Mouse (Mus musculus) adrenal gland, postnatal 36 days (tissue): ENCODE results near the gene Commd1. TPM values are rescaled to one million over a fixed set of nuclear protein-coding genes. Genes with fewer than 3 reads are reported as not detected.

Source experiments
- DNase-seq, 2 experiments: peaks; one replicate each; pipeline ENCODE4 v3.0.0; 2021; ENCODE audit warnings: mixed read lengths in 1 of 2
- total RNA-seq, 2 experiments: library from RNA; stranded (reverse); gene quantifications; 2 replicates each; pipeline ENCODE4 v1.2.3; 2021

Gene Commd1
- total RNA-seq, 2 experiments from 2014 or later: 103 to 121 TPM

DNA sequence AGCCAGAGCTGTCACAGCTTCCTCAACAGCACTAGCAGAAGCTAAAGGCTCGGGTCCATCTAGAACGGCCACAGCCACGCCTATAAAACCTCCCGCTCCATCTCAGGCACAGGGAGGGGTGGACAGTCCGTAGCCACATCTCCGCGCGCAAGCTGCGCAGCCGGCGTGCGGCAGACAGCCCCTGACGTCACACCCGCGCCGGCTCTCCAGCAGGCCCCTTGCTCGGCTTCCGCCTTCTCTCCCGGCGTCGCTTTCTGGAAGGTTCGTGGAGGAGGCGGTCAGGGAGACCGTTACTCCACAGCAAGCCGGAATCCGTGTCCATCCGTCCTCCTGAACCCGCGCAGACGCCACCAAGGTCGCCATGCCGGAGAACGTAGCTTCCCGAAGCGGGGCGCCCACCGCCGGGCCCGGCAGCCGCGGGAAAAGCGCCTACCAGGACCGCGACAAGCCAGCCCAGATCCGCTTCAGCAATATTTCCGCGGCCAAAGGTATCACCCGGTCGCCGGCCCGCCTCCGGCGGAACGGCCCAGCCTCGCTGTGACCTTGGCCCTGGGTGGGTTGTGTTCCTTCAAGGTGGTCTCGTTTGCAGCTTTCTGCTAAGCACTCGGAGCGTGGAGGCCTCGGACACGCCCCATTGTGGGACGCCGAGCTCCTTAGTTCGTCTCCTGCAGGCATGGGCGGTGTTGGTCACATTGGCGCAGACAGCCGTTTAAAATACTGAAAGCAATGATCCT lies 8.4 kb upstream of the Commd1 start, which contains the start of gene Cct4:
Gene Cct4, plus strand, starts transcription at position 127 of the 734 bp plus-strand sequence.
- DNase-seq: peak; percentile 96

DNA sequence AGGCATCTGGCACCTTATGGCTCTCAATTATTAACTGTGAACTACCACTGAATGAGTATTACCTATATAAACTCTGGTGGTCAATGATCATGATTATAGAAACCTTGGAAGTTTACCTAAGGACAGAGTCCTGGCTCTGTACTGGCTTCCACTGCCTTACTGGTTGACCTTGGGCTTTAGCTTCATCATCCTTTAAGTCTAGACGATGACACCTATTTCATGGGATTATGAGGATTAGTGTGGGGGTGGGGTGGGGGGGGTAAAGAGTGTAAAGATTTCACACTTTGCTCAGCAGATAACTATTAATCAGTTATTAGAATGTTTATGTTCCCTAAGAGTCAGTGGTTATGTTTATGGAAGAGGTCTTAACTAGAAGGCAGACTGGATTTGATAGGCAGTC lies 7.6 kb upstream of the Commd1 start:
- DNase-seq: no peak

DNA sequence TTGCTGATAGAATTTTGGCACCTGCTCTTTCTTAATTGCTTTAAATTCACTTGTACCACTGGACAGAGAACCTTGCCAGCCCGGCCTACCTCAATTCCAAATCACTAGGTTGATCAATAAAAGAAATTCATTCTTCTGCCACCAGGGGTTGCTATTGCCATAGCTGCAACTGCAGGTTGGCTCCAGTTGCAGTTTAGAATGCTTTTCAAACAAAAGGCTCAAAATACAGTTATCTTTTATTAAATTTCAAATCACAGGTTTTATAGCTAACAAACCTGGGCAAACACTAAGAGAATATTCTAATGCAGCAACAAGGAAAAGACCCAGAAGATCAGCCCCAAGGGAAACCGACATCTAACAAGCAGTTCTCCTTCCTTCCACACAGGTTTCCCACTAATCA lies 5.2 kb upstream of the Commd1 start:
- DNase-seq: peak; percentile 28 to 62

DNA sequence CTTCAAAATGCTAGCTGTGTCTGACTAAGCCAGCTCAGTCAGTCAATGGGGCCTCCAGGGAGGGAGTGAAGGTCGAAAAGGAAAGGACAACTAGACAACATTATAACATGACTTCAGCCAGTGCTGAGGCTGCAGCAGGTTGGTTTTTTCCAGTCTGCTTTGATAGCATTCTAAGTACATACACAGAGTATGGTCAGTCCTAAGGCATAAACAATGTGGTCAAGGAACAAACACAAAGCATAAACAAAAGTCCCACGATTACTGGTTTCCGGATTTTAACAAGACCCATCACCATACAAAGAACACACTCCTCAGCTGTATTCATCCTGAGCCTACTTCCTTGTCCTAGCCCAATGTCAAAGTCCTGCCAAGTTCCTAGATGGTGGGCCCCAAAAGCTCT lies 3.3 kb upstream of the Commd1 start:
- no peak for DNase-seq

DNA sequence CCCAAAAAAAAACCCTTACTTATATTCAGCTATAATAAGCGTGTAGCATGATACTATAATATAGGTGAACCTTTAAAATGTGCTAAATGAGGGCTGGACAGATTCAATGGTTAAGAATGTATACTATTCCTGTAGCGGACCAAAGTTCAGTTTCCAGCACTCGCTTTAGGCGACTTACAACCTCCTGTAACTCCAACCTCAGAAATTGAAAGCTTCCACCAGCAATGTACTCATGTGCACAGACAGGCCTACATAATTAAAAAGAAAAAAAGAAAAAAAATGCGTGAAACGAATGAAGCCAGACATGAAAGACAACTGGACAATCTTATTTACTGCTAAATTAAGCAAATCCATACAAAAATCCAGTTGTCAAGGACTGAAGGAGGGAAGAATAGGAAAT lies 664 bp upstream of the Commd1 start:
- no peak for DNase-seq

DNA sequence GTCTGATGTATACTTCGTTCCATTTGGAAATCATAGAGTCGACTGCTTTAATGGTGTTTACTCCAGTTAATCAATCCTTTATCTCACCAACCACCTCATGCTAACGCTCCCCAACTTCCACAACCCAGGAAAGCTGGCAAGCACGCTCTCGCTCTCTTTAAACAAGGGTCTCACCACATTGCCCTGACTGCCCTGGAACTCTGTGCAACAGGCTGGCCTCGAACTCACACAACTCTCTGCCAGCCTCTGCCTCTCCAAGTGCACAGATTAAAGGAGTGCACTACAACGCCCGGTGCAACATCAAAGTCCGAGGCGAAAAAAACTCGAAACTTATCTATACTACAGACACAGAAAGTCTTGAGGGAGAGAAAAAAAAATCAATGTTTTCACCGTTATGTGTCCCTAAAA lies 635 bp downstream of the Commd1 start:
- DNase-seq: peak in 1 of 2 experiments; percentile 25

DNA sequence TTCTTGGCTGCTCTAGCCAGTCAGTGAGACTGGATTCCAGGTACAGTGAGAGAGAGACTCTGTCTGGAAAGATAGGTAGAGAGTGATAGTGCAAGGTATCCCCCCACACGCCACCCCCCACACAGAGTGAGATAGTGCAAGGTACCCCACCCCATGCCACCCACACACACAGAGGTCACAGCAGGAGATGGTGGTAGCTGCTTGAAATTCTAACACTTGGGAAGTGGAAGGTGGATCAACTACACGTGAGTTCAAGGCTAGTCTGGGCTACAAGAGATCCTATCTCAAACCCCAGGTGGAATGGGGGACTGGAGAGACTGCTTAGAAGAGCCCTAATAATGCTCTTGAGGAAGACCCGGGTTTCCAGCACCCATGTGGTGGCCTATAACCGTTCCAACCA lies 1.1 kb downstream of the Commd1 start:
- DNase-seq: no peak

DNA sequence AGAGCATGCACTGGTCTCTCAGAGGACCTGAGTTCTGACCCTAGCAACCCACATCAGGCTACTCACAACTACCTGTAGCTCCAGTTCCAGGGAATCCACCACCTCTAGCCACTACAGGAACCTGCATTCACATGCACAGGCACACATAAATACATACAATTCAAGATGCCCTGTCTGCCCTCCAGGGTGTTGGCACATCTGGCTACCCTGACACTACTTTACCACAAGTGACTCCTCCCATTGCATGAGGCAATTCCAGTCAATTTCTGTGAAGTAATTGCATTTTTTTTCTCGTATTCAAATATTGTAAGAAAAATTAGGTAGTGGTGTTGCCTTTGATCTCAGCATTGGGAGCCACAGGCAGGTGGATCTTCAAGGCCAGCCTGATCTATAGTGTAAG lies 3.0 kb downstream of the Commd1 start:
- DNase-seq: no peak

DNA sequence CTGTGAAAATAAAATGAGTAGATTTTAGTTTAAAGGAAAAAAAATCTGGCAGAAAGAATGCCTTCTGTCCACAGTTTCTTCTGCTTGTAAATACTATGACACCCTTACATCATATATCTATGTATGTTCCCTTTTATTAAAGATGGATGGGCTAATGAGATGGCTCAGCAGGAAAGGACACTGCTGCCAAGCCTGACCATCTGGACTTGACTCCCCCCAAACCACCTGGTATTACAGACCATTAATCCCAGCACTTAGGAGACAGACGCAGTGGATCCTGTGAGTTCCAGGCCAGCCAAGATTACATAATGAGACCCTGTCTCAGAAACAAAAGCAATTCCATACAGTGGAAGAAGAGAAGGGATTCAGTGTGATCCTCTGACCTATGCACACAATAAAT lies 3.5 kb downstream of the Commd1 start:
- no peak for DNase-seq

DNA sequence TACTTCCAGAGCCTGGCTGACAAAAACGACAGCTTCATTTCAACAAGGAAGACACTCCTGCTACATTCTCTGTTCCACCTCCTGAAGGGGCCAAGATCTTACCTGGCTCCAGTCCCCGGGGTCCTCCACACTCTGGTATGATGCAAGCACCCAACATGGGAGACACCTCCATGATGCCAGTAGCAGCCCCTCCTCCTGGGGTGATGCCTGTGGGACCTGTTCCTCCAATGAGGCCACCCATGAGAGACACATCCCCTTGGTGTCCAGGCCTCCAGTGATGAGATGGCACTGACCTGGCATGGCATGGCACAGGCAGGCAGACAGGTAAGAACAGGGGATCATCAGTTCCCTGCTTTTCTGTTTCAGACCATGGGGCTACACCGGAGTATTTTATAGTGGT lies 4.0 kb downstream of the Commd1 start:
- no peak for DNase-seq

DNA sequence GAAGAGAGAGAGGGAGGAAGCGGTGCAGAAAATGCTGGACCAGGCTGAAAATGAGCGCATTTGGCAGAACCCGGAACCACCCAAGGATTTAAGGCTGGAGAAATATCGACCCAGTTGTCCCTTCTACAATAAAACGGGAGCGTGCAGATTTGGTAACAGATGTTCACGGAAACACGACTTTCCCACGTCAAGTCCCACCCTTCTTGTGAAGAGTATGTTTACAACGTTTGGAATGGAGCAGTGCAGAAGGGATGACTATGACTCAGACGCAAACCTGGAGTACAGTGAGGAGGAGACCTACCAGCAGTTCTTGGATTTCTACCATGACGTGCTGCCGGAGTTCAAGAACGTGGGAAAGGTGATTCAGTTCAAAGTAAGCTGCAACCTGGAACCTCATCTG lies 8.6 kb downstream of the Commd1 start:
- DNase-seq: no peak

DNA sequence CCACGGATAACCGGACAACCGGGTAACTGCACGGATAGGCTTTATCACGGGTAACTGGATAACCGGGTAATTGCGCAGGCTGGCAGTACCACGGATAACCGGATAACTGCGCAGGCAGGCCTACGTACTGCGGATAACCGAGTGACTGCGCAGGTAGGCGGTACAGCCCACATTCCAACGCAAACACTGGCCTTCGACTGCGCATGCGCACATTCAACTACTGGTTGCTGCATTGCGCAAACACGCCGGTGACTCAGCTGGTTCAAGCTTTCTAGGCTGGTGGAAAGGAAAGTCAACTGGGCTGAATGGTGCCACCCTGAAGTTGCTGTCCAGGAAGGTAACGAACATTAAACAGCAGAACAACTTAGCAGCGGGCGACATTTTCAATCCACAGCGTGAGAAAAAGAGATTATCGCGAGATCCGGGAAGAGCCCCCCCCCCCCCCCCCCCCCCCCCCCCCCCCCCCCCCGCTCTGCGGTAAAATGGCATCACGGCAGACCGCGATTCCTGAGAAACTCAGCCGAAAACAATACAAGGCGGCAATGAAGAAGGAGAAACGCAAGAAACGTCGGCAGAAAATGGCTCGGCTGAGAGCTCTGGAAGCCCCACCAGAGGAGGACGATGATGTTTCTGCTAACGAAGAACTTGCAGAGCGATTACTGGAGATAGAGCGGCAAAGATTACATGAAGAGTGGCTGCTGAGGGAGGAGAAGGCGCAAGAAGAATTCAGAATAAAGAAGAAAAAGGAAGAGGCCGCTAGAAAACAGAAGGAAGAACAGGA lies 9.2 kb downstream of the Commd1 start:
- peak; percentile 86 to 89 for DNase-seq

DNA sequence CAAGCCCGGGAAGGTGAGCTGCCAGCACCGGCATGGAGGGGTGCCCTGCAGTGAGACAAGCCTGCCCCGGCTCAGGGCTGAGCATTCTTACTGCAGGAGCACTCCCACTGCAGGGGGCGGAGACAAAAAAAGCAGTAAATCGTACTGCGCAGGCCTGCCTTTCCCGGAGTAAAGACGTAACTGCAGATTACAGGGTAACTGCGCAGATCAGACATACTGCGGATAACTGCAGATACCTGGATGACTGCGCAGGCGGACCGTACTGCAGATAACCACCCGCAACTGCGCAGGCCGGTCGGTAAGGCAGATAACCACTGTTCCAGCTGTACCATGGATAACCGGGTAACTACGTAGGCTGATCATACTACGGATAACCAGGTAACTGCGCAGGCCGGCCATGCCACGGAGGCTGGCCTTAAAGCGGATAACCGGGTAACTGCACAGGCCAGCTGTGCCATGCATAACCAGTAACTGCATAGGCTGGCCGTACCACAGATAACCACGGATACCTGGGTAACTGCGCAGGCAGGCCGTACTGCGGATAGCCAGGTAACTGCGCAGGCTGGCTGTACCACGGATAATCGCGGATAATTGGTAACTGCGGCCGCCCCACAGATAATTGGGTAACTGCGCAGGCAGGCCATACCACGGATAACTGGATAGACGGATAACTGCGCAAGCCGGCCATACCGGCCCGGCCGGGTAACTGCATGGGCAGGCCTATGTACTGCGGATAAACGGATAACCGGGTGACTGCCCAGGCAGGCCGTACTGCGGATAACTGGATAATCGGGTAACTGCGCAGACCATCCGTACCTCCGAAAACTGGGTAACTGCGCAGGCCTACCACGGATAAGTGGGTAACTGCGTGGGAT lies 10.1 kb downstream of the Commd1 start, which contains the start of gene Zrsr1:
Gene Zrsr1, plus strand, starts transcription at position 171 of the 875 bp plus-strand sequence.
- peak; percentile 73 to 80 for DNase-seq

DNA sequence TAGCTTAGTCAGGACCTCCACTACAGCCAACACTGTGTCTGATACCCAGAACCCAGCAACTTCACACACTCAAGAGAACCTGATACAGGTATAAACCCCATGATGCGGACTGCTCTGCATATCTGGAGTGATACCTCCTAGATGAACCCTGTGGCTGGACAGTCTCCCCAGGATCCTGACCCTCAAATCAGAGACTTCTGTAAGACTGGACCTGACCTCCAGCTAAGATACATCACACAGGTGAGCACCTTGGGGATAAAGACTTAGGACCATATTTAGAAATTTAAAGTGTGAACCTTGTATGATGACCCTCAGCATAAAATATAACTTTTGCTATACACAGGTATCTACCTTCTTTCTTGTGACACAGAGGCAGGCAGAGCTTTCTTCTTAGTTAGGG lies 11.6 kb downstream of the Commd1 start:
- DNase-seq: no peak

DNA sequence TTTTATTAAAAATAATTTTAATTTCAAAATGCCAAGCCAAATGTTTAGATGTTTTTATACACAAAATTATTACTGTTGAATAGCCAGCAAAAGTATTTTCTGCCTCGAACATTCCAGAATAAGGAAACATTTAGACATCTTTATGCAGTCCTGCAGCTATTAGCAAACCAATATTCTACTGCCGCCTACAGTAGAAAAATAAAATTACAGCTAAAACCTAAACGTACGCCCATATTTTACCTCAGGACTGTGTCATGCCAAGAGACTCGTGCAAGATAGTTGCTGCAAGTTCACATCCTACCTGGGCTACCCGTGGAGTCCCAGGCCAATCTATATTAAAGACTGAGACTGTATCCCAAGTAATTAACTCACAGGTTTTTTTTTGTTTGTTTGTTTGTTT lies 12.7 kb downstream of the Commd1 start:
- no peak for DNase-seq

DNA sequence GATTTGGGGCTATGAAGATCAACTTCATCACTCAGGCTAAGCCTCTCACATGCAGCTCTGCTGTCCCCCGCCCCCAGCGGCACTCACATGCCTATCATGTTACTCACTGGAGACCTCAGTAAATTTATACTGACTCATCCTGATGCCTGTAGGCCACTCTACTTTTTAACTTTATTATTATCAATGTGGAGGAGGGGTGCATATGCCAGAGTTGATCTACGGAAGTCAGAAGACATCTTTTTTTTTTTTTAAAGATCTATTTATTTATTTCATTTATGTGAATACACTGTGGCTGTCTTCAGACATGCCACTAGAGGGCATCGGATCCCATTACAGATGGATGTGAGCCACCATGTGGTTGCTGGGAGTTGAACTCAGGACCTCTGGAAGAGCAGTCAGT lies 16.7 kb downstream of the Commd1 start:
- DNase-seq: peak; percentile 80 to 88

DNA sequence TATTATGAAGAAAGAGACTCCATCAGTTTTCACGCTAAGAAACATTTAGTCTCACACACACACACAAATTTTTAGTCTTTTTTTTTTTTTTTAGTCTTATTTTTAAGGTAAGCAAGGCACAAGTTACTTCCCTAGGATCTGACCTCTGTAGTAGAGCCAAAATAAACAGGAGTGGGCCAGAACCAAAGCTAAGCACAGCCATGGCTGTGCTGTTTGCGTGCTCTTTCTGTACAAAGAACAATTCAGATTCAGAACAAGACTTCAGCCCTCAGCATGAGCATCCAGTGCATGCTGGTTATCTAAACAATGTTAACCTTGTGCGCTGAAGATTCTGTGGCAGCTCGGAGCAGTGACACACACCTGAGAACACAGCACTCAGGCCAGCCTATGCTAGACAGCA lies 17.8 kb downstream of the Commd1 start:
- DNase-seq: no peak

DNA sequence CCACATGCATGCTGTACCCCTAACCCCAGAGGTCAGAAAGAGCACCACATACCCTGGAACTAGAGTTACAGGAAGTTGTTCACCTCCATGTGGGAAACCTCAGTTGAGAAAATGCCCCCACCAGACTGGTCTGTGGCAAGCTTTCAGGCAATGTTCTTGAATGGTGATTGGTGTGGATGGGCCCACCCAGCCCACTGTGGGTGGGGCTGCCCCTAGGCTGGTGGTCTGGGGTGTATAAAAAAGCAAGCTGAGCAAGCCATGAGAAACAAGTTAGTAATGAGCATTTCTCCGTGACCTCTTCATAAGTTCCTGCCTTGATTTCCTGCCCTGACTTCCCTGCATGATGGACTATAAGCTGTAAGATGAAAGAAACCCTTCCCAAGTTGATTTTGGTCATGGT lies 20.1 kb downstream of the Commd1 start:
- no peak for DNase-seq

DNA sequence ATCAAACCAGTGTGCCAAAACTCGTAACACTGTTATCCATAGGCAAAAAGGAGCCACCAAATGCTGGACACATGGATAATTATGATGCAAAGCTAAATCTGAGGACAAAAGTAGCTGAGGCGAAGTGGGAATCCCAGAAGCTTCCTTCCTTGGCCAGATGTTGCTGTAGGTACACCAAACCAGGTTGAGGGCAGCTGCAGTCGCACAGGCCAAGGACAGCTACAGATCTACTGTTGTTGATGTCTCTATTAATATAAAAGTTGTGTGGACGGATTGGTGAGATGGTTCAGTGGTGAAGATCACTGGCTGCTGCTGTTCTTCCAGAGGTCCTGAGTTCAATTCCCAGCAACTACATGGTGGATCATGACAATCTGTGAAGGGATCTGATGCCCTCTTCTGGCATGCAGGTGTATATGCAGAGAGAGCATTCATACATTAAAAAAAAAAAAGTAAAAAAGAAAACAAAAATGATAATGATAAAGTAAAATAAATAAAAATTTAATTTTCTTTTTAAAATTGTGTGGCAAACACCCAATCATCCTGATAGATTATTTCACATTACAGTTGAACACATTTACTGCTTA lies 24.3 kb downstream of the Commd1 start:
- DNase-seq: no peak

DNA sequence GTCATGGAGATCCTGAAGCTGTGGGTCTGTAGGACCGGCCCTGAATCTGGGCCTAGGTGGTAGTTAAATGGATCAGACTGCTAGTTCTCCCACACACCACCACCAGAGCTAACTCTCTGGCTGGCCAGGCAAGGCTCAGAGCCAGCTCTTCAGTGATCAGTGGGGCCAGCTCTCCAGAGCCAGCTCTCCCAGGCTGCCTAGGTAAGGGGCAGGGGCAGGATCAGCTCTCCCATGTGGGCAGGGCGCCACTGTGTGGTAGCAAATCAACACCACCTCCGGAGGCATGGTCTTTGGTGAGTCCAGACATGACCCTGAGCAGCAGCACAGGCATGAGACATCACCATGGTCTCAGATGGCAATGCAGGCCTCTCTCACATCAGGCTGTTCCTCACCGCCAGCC lies 25.4 kb downstream of the Commd1 start:
- peak; percentile 93 for DNase-seq

DNA sequence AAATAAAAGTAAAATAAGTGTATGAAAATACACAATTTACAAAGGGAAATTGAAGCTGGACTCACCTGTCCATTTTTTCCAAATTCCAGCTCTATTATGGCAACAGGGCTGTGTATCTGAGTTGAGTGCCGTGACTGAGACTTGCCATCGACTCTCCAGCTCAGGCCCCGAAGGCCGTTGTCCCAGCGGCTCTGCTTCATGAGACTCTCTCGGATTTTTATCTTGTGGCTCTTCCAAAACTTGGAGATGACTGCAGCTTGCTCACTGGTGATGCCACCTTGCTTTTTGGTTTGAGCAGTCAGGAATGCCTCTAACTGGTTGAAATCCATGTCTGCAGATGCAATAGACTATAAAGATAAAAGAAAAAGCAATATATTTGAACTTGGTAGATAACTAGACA lies 25.8 kb downstream of the Commd1 start:
- DNase-seq: peak in 1 of 2 experiments; percentile 29

DNA sequence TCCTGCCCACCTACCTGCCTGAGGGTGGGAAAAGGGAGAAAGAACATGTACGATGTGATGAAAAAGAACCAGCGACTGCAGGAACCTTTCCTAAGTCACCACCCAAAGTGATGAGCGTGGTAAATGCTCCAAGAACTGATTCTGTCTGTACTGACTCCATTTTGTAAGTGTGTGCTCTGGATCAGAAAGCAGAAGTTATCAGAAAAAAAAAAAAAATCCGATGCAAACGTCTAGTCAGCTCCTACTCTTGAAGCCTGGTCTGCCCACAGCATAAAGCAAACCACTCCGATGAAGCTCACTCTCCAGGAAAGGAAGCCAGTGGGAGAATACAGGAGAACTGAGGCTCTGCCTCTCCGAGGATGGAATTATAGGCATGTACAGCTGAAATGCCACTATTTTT lies 29.5 kb downstream of the Commd1 start:
- no peak for DNase-seq
